Mouse (Mus musculus) stomach, embryonic 16.5 days (tissue): ENCODE results near the gene S100pbp. TPM values are rescaled to one million over a fixed set of nuclear protein-coding genes. Genes with fewer than 3 reads are reported as not detected.

Source experiments
- ATAC-seq: fragments of 200-750 bp; cut with Nextera tagmentation; 2 replicates; pipeline ENCODE4 v1.8.0; 2017; ENCODE audit warnings: moderate number of reproducible peaks, moderate TSS enrichment; ENCODE audit not compliant: insufficient read depth, low FRiP score
- H3K27ac ChIP-seq: fragments of 300-500 bp; sonication (generic); 2 replicates; pipeline ENCODE4 v1.5.1; 2014; ENCODE audit warnings: low read length
- H3K27me3 ChIP-seq: fragments of 300-500 bp; sonication (generic); 2 replicates; pipeline ENCODE4 v1.6.1; 2014; ENCODE audit warnings: low read length, control low read depth, mixed read lengths; ENCODE audit not compliant: control insufficient read depth, insufficient read depth
- H3K36me3 ChIP-seq: fragments of 300-500 bp; sonication (generic); 2 replicates; pipeline ENCODE4 v1.6.1; 2014; ENCODE audit warnings: low read length; ENCODE audit not compliant: control insufficient read depth, insufficient read depth
- H3K4me1 ChIP-seq: fragments of 300-500 bp; sonication (generic); 2 replicates; pipeline ENCODE4 v1.6.1; 2014; ENCODE audit warnings: low read length, control low read depth, mixed read lengths; ENCODE audit not compliant: control insufficient read depth, insufficient read depth
- H3K4me2 ChIP-seq: fragments of 300-500 bp; sonication (generic); 2 replicates; pipeline ENCODE4 v1.6.1; 2014; ENCODE audit warnings: low read depth, low read length, mixed read lengths
- H3K4me3 ChIP-seq: fragments of 300-500 bp; sonication (generic); replicated peaks from 2 replicates; pipeline ENCODE4 v1.5.1; 2014; ENCODE audit warnings: mild to moderate bottlenecking, low read length
- H3K9ac ChIP-seq: fragments of 300-500 bp; sonication (generic); 2 replicates; pipeline ENCODE4 v1.6.1; 2014; ENCODE audit warnings: low read length
- H3K9me3 ChIP-seq: fragments of 300-500 bp; sonication (generic); replicated peaks from 2 replicates; pipeline ENCODE4 v1.6.1; 2016; ENCODE audit warnings: low read length, control low read depth; ENCODE audit not compliant: control insufficient read depth
- WGBS: fragments of 180-500 bp; shearing (Covaris S2); extraction: QIAGEN DNeasy Blood & Tissue Kit; methylation state at CpG from one replicate; pipeline ENCODE4 v1.1.7; 2014; 5-methylcytosine and 5-hydroxymethylcytosine counted together
- polyA plus RNA-seq: library from polyadenylated mRNA; unstranded; fragments of >200 nt; fragmentation: Nextera tagmentation; extraction: Ambion mirVana; gene quantifications from 2 replicates; pipeline ENCODE4 v1.2.1, GENCODE M21; 2015

Gene S100pbp
- polyA plus RNA-seq, 1 experiment from 2014 or later = 13.1 TPM

DNA sequence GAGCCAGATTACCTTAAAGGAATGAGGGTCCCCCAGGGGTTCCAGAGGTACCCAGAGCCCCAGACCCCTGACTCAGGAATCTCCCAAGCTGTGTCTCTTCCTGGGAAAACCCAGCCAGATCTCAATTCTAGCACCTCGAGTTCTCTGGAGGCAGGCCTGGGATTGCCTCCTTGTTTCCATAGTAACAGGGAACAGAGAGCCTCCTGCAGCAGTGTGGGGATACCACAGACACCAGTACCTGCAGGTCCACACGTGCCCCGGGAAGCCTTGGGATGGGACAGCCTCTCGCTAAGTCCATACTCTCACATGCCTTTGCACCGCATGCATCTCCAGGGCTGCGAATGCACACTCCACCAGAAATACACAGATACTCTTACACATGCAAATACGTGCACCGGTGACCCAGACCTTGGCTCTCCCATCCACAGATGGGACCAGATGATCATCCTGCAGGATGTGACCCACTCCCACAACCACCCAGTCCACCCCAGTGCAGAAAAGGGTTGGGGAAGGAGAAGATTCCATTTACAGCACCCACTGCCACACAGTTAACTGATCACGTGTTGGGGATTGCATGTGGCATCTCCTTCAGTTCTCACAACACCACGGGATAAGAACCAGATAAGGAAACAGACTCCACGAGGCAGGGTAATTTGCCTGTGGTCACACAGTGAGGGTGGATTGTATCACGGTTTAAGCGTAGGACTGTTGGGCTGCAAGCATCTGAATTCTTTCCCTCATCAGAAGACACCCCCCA is 60.8 kb downstream of the S100pbp start:
- Histone ChIP-seq H3K9me3 (no peaks in the 10 kb centered on the region), H3K4me3 (no peak overlapping the region), H3K36me3 (no peaks in the 10 kb centered on the region), H3K27me3 (0 out of 2 replicates have a peak, but pooled peaks cover 4% of the 10 kb centered on the region), H3K9ac (no peak overlapping the region), H3K4me1 (peaks cover 20% of the 10 kb centered on the region), H3K4me2 (no peak overlapping the region), H3K27ac (no peak overlapping the region)
- 55% methylated on average over 13 of the region's 13 CpGs for WGBS
- ATAC-seq = no peak

DNA sequence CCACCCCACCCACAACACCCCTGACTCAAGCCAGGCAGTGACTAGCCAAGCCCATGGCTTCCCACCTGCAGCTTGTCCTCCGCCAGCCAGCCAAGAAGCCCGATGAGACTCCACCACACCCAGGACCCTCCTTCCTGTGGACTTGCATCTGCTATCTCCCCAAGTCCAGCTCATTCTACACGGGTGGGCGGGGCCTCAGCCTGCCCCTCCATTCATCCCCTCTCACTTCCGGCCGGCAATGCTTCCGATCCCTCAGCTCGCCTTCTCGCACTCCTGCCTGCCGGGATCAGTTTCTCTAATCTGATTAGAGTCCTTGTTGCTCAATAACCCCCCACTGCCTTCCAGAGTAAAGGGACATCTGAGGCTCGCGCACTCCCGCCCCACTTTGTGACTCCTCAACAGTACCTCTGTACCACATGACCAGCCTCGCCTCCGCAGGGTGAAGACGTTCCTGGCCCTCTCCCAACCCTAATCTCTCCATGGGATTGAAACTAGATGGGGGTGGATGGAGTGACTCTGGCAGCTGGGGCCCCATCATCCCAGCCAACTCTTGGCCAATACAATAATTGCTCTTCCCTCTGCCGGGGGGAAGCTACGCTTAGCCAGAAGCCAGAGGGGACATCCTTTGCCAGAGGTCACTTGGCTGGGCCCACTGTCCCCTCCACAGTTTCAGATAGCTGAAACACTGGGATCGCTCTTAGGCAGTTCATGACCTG is 63.6 kb downstream of the S100pbp start:
- H3K4me2 ChIP-seq = peak overlapping the region; percentile 42
- H3K27me3 ChIP-seq = peaks cover 14% of the 10 kb centered on the region
- 0 out of 2 replicates have a peak overlapping the region, but pooled peaks have one; percentile 10 for H3K4me3 ChIP-seq
- 0 out of 2 replicates have a peak, but pooled peaks have one; percentile 5 for ATAC-seq
- 10% methylated on average over 19 of the region's 19 CpGs for WGBS
- no peaks in the 10 kb centered on the region for H3K9me3 ChIP-seq
- no peak overlapping the region for H3K9ac ChIP-seq
- peaks cover 25% of the 10 kb centered on the region for H3K4me1 ChIP-seq
- no peak overlapping the region for H3K27ac ChIP-seq
- no peaks in the 10 kb centered on the region for H3K36me3 ChIP-seq

DNA sequence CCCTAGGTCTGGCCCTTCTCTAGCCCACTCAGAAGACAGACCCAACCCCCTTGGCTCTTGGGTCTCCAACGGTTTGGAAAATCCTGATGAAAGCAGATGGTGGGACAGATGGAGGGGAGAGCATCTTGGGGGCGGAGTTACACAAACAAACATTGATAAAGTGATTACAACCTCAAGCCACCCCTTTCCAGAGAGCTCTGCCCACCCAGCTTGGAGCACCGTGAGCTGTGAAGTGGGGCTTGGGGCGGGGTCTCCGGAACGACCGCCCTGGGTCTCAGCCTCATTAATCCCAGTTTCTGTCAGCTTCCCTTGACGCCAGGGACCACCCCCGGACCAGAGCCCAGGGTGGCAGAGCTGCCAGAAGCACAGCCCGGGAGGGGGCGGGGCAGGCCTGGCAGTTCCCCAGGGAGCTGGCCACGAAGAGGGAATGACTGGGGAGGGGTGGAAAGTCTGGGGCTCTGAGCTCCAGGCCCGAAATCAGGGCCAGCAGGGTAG is 64.8 kb downstream of the S100pbp start:
- Histone ChIP-seq H3K4me3 (no peak overlapping the region), H3K27ac (no peak overlapping the region), H3K4me1 (peaks cover 17% of the 10 kb centered on the region), H3K36me3 (no peaks in the 10 kb centered on the region), H3K27me3 (peaks cover 20% of the 10 kb centered on the region), H3K9ac (no peak overlapping the region), H3K4me2 (no peak overlapping the region; the same call in 1 of the 2 replicates), H3K9me3 (no peaks in the 10 kb centered on the region)
- 6% methylated on average over 13 of the region's 13 CpGs for WGBS
- ATAC-seq = no peak

DNA sequence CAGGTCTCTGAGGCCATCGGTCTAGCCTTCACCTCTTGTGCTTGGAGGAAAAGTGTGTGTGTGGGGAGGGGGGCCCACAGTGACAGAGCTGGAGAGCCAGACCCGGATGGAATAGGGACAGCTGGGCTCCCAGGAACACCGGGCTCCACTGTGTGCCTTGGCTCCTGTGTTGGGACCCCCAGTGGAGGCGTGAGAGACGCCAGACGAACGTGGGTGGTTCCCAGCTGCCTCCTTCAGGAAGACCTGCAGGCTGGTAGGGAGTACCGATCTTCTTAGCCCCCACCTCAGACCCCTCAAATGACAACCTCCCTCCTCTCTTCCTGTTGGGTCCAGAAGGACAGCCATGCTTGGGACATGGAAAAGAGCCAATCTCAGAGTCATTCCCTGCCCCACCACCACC is 66.8 kb downstream of the S100pbp start:
- Histone ChIP-seq H3K36me3 (no peaks in the 10 kb centered on the region), H3K27me3 (peaks cover 23% of the 10 kb centered on the region), H3K27ac (no peak overlapping the region), H3K4me1 (peaks cover 17% of the 10 kb centered on the region), H3K4me2 (no peak overlapping the region), H3K9me3 (no peaks in the 10 kb centered on the region), H3K4me3 (no peak overlapping the region), H3K9ac (no peak overlapping the region)
- WGBS = 15% methylated on average over 8 of the region's 8 CpGs
- ATAC-seq = no peak

DNA sequence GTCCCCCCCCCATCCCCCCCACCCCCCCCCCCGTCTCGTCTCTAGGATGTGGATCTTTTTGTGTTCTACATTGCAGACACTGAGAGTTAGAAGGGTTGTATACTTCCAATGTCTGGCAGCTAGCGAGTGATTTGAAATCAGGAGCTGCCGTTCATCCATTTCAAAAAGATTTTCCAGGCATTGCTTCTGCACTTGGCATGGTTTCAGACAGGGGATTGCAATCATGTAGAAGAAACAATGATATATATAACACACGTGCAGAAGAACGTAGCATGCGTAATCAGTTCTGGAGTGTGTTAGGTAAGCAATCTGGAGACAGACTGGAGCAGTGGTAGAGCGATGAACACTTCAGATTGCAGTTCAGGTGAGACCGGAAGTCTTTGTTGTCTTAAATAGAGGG is 67.4 kb downstream of the S100pbp start:
- Histone ChIP-seq H3K9me3 (no peaks in the 10 kb centered on the region), H3K4me2 (no peak overlapping the region), H3K27ac (no peak overlapping the region), H3K9ac (no peak overlapping the region), H3K27me3 (peaks cover 23% of the 10 kb centered on the region), H3K4me3 (no peak overlapping the region), H3K36me3 (no peaks in the 10 kb centered on the region), H3K4me1 (peaks cover 17% of the 10 kb centered on the region)
- WGBS = 21% methylated on average over 9 of the region's 9 CpGs
- no peak for ATAC-seq

DNA sequence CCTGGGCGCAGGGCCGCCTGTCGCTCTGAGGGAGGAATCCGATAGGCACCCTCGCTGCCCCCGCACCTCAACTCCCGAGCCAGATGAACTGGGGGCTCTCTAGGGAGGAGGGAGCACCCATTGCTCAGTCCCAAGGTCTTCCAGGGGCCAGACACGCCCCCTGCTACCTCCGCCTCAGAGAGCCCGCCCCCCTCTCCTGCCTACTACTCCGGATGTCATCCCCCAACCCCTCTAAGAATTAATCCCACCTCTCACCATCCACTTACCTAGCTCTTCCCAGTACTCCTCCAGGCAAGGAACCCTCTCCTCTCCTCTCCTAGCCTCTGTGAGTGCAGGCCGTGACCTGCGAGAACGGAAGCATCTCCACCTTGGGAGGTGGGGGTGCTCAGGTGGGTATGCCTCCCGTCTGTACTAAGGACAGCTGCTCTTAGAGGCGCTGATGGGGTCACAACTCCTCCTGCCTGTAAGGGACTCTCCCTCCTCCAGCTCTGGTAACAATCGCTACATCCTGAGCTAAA is 67.9 kb downstream of the S100pbp start, which contains the start of gene Hpca:
TSS of gene Hpca (minus strand) at position 468 of the 518 bp plus-strand sequence.
- peak within 1 kb of the TSS; percentile 29; the same call in 1 of the 2 replicates for H3K9ac ChIP-seq
- no peak for ATAC-seq
- no peaks in the 10 kb centered on the region for H3K9me3 ChIP-seq
- peaks cover 17% of the 10 kb centered on the region for H3K4me1 ChIP-seq
- H3K27me3 ChIP-seq = peaks cover 23% of the 10 kb centered on the region
- H3K4me3 ChIP-seq = peak within 1 kb of the TSS; percentile 47
- peak within 1 kb of the TSS; percentile 90 for H3K4me2 ChIP-seq
- WGBS = 2% methylated on average over 17 of the region's 17 CpGs
- H3K27ac ChIP-seq = no peak within 1 kb of the TSS
- H3K36me3 ChIP-seq = no peaks in the 10 kb centered on the region

DNA sequence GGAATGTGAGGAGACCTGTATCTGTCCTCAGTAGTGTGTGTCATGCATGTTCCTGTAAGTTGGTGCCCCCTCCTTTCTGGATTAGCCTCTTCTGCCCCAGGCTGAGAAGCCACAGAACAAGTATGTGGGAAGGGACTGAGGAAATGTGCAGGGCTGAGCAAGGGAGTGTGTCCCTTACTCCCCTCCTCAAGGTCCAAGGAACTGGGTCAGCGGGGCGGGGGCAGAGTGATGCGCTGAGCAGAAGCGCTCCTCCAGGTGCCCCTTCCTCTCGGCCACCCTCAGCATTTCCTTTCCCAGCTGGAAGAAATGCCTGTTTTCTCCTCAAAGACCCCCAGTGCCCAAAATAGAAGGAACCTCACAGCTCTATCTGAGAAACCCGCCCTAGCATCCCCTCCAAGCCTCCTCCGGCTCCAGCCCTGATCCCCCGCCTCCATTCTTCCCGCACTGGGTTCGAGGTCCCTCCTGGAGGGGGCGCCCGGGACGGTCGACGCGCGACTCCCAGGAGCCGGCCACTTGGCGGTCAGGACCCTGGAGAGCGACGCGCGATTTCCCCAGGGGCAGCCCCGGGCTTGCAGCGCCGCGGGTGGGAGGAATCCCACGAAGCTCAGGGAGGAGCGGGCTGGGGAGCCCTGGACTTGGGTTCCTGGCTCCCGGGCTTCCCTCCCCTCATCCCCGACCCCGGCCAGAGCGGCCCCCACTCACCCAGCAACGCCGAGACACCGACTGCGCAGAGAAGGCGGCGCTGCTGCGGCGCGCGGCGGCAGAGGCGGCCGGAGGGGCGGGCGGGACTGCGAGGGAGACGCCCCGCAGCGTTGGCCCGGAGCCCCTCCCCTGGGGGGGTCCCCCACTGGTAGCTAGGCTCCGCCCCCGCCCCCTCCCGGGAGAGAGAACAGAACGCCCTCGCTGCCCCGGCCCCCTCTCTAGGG is 68.7 kb downstream of the S100pbp start:
- Histone ChIP-seq H3K9ac (peak overlapping the region; percentile 29; the same call in 1 of the 2 replicates), H3K27ac (no peak overlapping the region), H3K9me3 (no peaks in the 10 kb centered on the region), H3K4me2 (peak overlapping the region; percentile 90), H3K36me3 (no peaks in the 10 kb centered on the region), H3K27me3 (peaks cover 23% of the 10 kb centered on the region), H3K4me1 (peaks cover 13% of the 10 kb centered on the region), H3K4me3 (peak overlapping the region; percentile 47)
- peak; percentile 72; the same call in 1 of the 2 replicates for ATAC-seq
- WGBS = 1% methylated on average over 56 of the region's 59 CpGs

DNA sequence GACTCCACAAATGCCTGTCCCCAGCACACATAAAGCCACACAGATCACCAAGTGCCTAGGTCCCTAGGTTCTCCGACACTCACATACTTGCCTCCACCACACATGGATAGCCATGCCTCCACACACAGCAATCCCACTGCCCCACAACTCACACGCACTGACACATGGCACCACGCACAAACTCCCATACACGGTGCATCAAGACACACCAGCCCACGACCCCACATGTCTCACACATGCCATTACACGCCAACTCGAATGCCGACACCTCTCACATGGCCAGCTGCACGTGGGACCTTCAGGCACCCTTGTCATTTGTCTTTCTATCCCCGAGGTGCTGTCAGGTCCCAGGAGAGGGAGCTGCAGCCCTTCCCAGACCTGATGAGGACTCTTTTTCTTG is 69.8 kb downstream of the S100pbp start:
- Histone ChIP-seq H3K27ac (no peak overlapping the region), H3K27me3 (peaks cover 20% of the 10 kb centered on the region), H3K9me3 (no peaks in the 10 kb centered on the region), H3K9ac (no peak overlapping the region), H3K4me3 (no peak overlapping the region), H3K4me2 (no peak overlapping the region), H3K36me3 (no peaks in the 10 kb centered on the region), H3K4me1 (peaks cover 6% of the 10 kb centered on the region)
- WGBS = 71% methylated on average over 10 of the region's 10 CpGs
- no peak for ATAC-seq
